Mouse (Mus musculus): ENCODE data around the gene Ttc7. TPM values are rescaled to one million over a fixed set of nuclear protein-coding genes. Genes with fewer than 3 reads are reported as not detected.

Ttc7 gene
- polyA plus RNA-seq, 1 experiment from 2014 or later, result 5.1 TPM

GRCm38 (mm10) chr17:87380681-87381080 lies 98.0 kb downstream of the Ttc7 start:
- Histone ChIP-seq H3K27ac (no peak overlapping the region), H3K36me3 (no peaks in the 10 kb centered on the region), H3K27me3 (replicated peaks) (no peaks in the 10 kb centered on the region), H3K4me2 (replicated peaks) (no peak overlapping the region), H3K9me3 (no peaks in the 10 kb centered on the region), H3K4me3 (no peak overlapping the region), H3K9ac (no peak overlapping the region), H3K4me1 (peaks cover 48% of the 10 kb centered on the region)
- 64% methylated on average over 9 of the region's 9 CpGs for WGBS
- ATAC-seq (ENCODE audit: low FRiP score, low read depth), result no peak

- Histone ChIP-seq H3K4me2 (replicated peaks) (no peak overlapping the region), H3K36me3 (no peaks in the 10 kb centered on the region), H3K4me1 (peaks cover 7% of the 10 kb centered on the region), H3K27ac (no peak overlapping the region), H3K27me3 (replicated peaks) (no peaks in the 10 kb centered on the region), H3K9me3 (no peaks in the 10 kb centered on the region), H3K4me3 (no peak overlapping the region), H3K9ac (no peak overlapping the region)
- ATAC-seq (ENCODE audit: low FRiP score, low read depth), result no peak
- 72% methylated on average over 3 of the region's 3 CpGs for WGBS
Measured at GRCm38 (mm10) chr17:87385835-87386234, 103.1 kb downstream of the Ttc7 start.

- Histone ChIP-seq H3K27ac (no peak overlapping the region), H3K36me3 (no peaks in the 10 kb centered on the region), H3K4me1 (peaks cover 7% of the 10 kb centered on the region), H3K4me2 (replicated peaks) (no peak overlapping the region), H3K9me3 (no peaks in the 10 kb centered on the region), H3K4me3 (no peak overlapping the region), H3K27me3 (replicated peaks) (no peaks in the 10 kb centered on the region), H3K9ac (no peak overlapping the region)
- WGBS, result 22% methylated on average over 2 of the region's 5 CpGs
- peak; percentile 70 for ATAC-seq (ENCODE audit: low FRiP score, low read depth)
Measured at GRCm38 (mm10) chr17:87387068-87387467, 104.4 kb downstream of the Ttc7 start.

DNA sequence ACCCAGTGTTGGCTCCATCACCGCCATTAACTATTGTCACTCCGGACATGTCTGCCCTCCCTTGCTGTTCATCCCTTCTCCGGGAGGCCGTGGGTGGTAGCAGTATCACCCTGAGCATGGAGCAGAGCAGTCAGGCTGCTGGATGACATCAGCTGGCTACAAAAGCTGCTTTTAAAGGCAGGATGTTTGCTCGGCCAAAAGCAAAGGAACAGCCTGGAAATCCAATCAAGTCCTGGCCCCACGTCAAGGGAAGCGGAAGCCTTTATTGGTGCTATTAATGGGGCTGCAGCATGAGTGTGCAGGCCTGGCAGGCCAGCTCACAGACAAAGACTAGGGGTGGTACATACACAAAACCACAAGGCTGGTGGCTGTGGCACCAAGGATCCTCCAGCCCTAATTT lies 108.6 kb downstream of the Ttc7 start:
- H3K9me3 ChIP-seq, result no peaks in the 10 kb centered on the region
- no peaks in the 10 kb centered on the region for H3K36me3 ChIP-seq
- H3K27me3 ChIP-seq (replicated peaks), result no peaks in the 10 kb centered on the region
- no peak overlapping the region for H3K4me3 ChIP-seq
- 57% methylated on average over 7 of the region's 7 CpGs for WGBS
- no peak for ATAC-seq (ENCODE audit: low FRiP score, low read depth)
- no peak overlapping the region for H3K27ac ChIP-seq
- H3K4me1 ChIP-seq, result peaks cover 7% of the 10 kb centered on the region
- H3K9ac ChIP-seq, result no peak overlapping the region
- H3K4me2 ChIP-seq (replicated peaks), result no peak overlapping the region

GRCm38 (mm10) chr17:87397088-87397487 lies 114.4 kb downstream of the Ttc7 start:
- Histone ChIP-seq H3K27me3 (replicated peaks) (no peaks in the 10 kb centered on the region), H3K4me1 (no peaks in the 10 kb centered on the region), H3K9me3 (no peaks in the 10 kb centered on the region), H3K4me3 (no peak overlapping the region), H3K27ac (no peak overlapping the region), H3K4me2 (replicated peaks) (no peak overlapping the region), H3K9ac (no peak overlapping the region), H3K36me3 (no peaks in the 10 kb centered on the region)
- ATAC-seq (ENCODE audit: low FRiP score, low read depth), result no peak
- 71% methylated on average over 11 of the region's 11 CpGs for WGBS

- no peak overlapping the region for H3K4me2 ChIP-seq (replicated peaks)
- H3K36me3 ChIP-seq, result no peaks in the 10 kb centered on the region
- H3K4me1 ChIP-seq, result no peaks in the 10 kb centered on the region
- WGBS, result 91% methylated on average over 11 of the region's 11 CpGs
- no peak overlapping the region for H3K27ac ChIP-seq
- no peak for ATAC-seq (ENCODE audit: low FRiP score, low read depth)
- no peak overlapping the region for H3K4me3 ChIP-seq
- H3K9ac ChIP-seq, result no peak overlapping the region
- no peaks in the 10 kb centered on the region for H3K27me3 ChIP-seq (replicated peaks)
- H3K9me3 ChIP-seq, result no peaks in the 10 kb centered on the region
Measured at GRCm38 (mm10) chr17:87402444-87402843, 119.8 kb downstream of the Ttc7 start.

DNA sequence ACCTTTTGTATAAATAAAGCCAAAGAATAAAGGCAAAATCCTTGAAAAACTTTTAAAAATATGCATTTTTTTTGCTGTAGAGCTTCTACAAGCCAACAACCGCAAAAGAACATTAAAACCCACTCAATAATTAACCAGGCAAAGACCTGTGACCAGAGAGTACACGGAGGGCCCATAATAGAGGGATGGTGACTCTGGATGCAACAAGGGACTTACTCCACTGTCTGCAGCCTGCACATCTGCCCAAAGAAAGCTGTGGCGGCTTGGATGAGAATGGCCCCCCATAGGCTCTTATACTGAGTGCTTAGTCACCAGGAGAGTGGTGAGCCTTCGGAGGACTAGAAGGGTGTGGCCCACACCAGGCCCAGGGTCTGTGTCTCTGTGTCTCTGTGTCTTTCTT lies 120.8 kb downstream of the Ttc7 start:
- no peak for ATAC-seq (ENCODE audit: low FRiP score, low read depth)
- H3K4me3 ChIP-seq, result no peak overlapping the region
- WGBS, result 74% methylated on average over 4 of the region's 4 CpGs

GRCm38 (mm10) chr17:87405576-87405975 lies 122.9 kb downstream of the Ttc7 start:
- no peak overlapping the region for H3K4me2 ChIP-seq (replicated peaks)
- no peak overlapping the region for H3K9ac ChIP-seq
- H3K27ac ChIP-seq, result no peak overlapping the region
- no peaks in the 10 kb centered on the region for H3K36me3 ChIP-seq
- H3K27me3 ChIP-seq (replicated peaks), result no peaks in the 10 kb centered on the region
- H3K9me3 ChIP-seq, result no peaks in the 10 kb centered on the region
- H3K4me1 ChIP-seq, result no peaks in the 10 kb centered on the region
- WGBS, result 72% methylated on average over 11 of the region's 11 CpGs
- no peak for ATAC-seq (ENCODE audit: low FRiP score, low read depth)
- H3K4me3 ChIP-seq, result no peak overlapping the region

More for the DNA sequence above, 120.8 kb downstream of the Ttc7 start:
- Histone ChIP-seq H3K4me2 (replicated peaks) (no peak overlapping the region), H3K9me3 (no peaks in the 10 kb centered on the region), H3K27me3 (replicated peaks) (no peaks in the 10 kb centered on the region), H3K36me3 (no peaks in the 10 kb centered on the region), H3K27ac (no peak overlapping the region), H3K4me1 (no peaks in the 10 kb centered on the region), H3K9ac (no peak overlapping the region)

GRCm38 (mm10) chr17:87406646-87407045 lies 124.0 kb downstream of the Ttc7 start:
- no peaks in the 10 kb centered on the region for H3K36me3 ChIP-seq
- H3K27ac ChIP-seq, result no peak overlapping the region
- no peak overlapping the region for H3K4me3 ChIP-seq
- no peak overlapping the region for H3K4me2 ChIP-seq (replicated peaks)
- no peaks in the 10 kb centered on the region for H3K27me3 ChIP-seq (replicated peaks)
- ATAC-seq (ENCODE audit: low FRiP score, low read depth), result no peak
- no peaks in the 10 kb centered on the region for H3K9me3 ChIP-seq
- WGBS, result 80% methylated on average over 4 of the region's 4 CpGs
- H3K4me1 ChIP-seq, result no peaks in the 10 kb centered on the region
- H3K9ac ChIP-seq, result no peak overlapping the region

DNA sequence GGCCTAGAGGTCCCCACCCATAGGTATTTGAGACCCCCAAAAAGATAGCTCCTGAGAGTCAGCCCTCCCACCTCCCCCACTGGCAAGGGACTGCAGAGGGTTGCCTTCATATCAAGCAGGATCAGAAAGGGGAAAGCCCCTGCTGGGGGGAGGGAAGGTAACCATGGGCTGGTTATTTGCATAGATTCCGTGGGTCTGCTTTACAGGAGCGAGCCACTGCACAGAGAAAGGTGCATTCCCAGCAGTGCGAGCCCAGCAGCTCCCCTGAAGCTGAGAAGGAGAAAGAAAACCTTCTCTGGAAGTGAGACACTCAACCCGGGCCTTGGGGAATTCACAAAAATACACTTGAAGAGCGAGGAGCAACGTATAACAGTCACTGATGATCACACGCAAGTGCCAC lies 135.4 kb downstream of the Ttc7 start:
- no peaks in the 10 kb centered on the region for H3K36me3 ChIP-seq
- no peak overlapping the region for H3K4me2 ChIP-seq (replicated peaks)
- H3K4me1 ChIP-seq, result no peaks in the 10 kb centered on the region
- no peak overlapping the region for H3K9ac ChIP-seq
- H3K27me3 ChIP-seq (replicated peaks), result no peaks in the 10 kb centered on the region
- H3K27ac ChIP-seq, result no peak overlapping the region
- no peak overlapping the region for H3K4me3 ChIP-seq
- no peaks in the 10 kb centered on the region for H3K9me3 ChIP-seq
- no peak for ATAC-seq (ENCODE audit: low FRiP score, low read depth)
- 82% methylated on average over 7 of the region's 7 CpGs for WGBS

GRCm38 (mm10) chr17:87427511-87427910 lies 144.8 kb downstream of the Ttc7 start, which contains the start of gene Stpg4:
Stpg4 (minus strand) TSS chr17:87427741.
- H3K9ac ChIP-seq, result no peak within 1 kb of the TSS
- H3K27me3 ChIP-seq (replicated peaks), result no peaks in the 10 kb centered on the region
- no peaks in the 10 kb centered on the region for H3K4me1 ChIP-seq
- WGBS, result 54% methylated on average over 24 of the region's 24 CpGs
- no peak within 1 kb of the TSS for H3K4me3 ChIP-seq
- H3K4me2 ChIP-seq (replicated peaks), result no peak within 1 kb of the TSS
- H3K36me3 ChIP-seq, result peaks cover 38% of the 10 kb centered on the region
- no peak for ATAC-seq (ENCODE audit: low FRiP score, low read depth)
- H3K27ac ChIP-seq, result no peak within 1 kb of the TSS
- no peaks in the 10 kb centered on the region for H3K9me3 ChIP-seq

DNA sequence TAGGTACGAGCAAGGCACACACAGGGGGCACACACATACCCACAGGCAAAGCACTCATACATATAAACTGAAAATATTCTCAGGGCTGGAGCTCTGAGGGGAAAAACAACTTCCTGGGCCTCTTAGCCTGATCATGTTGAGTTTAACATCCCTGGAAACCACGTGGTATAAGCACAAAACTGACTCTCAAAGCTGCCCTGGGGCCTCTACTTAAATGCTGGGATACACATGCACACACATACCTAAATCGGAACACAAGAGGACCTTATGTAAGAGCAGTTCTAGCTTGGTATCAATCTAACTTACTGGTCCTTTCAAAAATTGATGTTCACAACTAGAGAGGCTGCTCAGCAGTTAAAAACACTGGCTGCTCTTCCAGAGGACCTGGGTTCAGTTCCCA lies 146.7 kb downstream of the Ttc7 start:
- Histone ChIP-seq H3K27ac (no peak overlapping the region), H3K4me1 (no peaks in the 10 kb centered on the region), H3K9me3 (no peaks in the 10 kb centered on the region), H3K4me2 (replicated peaks) (no peak overlapping the region), H3K36me3 (peaks cover 55% of the 10 kb centered on the region), H3K4me3 (no peak overlapping the region), H3K9ac (no peak overlapping the region), H3K27me3 (replicated peaks) (no peaks in the 10 kb centered on the region)
- WGBS, result 85% methylated on average over 3 of the region's 3 CpGs
- ATAC-seq (ENCODE audit: low FRiP score, low read depth), result no peak
